In genomic region chr15:80051782-80052181, GRCm38 (mm10) we compare ENCODE assay signal across 13 mouse cellular contexts. TPM values are rescaled to one million over a fixed set of nuclear protein-coding genes. Genes with fewer than 3 reads are reported as not detected.
DNase-seq lines count a peak whose midpoint lies in the region; ATAC-seq and TF ChIP-seq lines count a peak whose summit lies in the region.
"Had no signal": no experiment of that assay in that cellular context is flagged by ENCODE, and none has a peak within 500 bp of the region (broad histone marks: within the 10 kb centered on the region; RNA-seq: fewer than 3 reads in every experiment).

No protein-coding gene starts in this region.

- H3K36me3 ChIP-seq in forebrain, embryonic 15.5 days = no peaks in the 10 kb centered on the region
- H3K36me3 ChIP-seq in forebrain, embryonic 13.5 days (ENCODE audit: poor library complexity, severe bottlenecking) = no peaks in the 10 kb centered on the region
- H3K36me3 ChIP-seq in kidney, postnatal 0 days (ENCODE audit: insufficient read depth, low read length) = no peaks in the 10 kb centered on the region
- H3K36me3 ChIP-seq: embryonic facial prominence, embryonic 12.5 days had no signal

- no peak overlapping the region for H3K9ac ChIP-seq in forebrain, embryonic 15.5 days (replicated peaks)
- H3K9ac ChIP-seq in forebrain, embryonic 13.5 days = no peak overlapping the region
- no peak overlapping the region for H3K9ac ChIP-seq in kidney, postnatal 0 days (ENCODE audit: low read depth, low read length)
- H3K9ac ChIP-seq: embryonic facial prominence, embryonic 12.5 days; forebrain, postnatal 0 days had no signal

- no peaks in the 10 kb centered on the region for H3K4me1 ChIP-seq in forebrain, embryonic 15.5 days
- no peaks in the 10 kb centered on the region for H3K4me1 ChIP-seq in forebrain, embryonic 13.5 days
- no peaks in the 10 kb centered on the region for H3K4me1 ChIP-seq in kidney, postnatal 0 days (replicated peaks; ENCODE audit: insufficient read depth, low read length)
- H3K4me1 ChIP-seq: embryonic facial prominence, embryonic 12.5 days had no signal

- no peak overlapping the region for H3K4me3 ChIP-seq in forebrain, embryonic 15.5 days
- H3K4me3 ChIP-seq in forebrain, embryonic 13.5 days = no peak overlapping the region
- no peak overlapping the region for H3K4me3 ChIP-seq in kidney, postnatal 0 days (replicated peaks; ENCODE audit: low read depth, low read length)
- H3K4me3 ChIP-seq: embryonic facial prominence, embryonic 12.5 days had no signal

- no peak for TF ChIP-seq CTCF in kidney, postnatal 0 days (IDR thresholded peaks at IDR 0.05; ENCODE audit: low read depth)

- ATAC-seq in forebrain, embryonic 15.5 days (replicated peaks) = no peak
- ATAC-seq in forebrain, embryonic 13.5 days = no peak
- no peak; the same call in 1 of the 2 replicates for ATAC-seq in kidney, postnatal 0 days (replicated peaks; ENCODE audit: low FRiP score, low read depth)
- peak; percentile 63 for ATAC-seq in inflammation-experienced regulatory T-cells, adult 6 months
- ATAC-seq in erythroid progenitor cell, adult 5-6 weeks (replicated peaks; ENCODE audit: low FRiP score, poor library complexity, severe bottlenecking) = no peak
- ATAC-seq: forebrain, postnatal 0 days had no signal

- 94% methylated on average over 9 of the region's 9 CpGs for WGBS in forebrain, embryonic 15.5 days
- WGBS in forebrain, embryonic 13.5 days = 87% methylated on average over 9 of the region's 9 CpGs
- 57% methylated on average over 9 of the region's 9 CpGs for WGBS in kidney, postnatal 0 days

- no peak for DNase-seq in kidney, postnatal 0 days (ENCODE audit: low spot score)
- no peak for DNase-seq in kidney, postnatal 4 days
- DNase-seq in thymus, postnatal 0 days (ENCODE audit: low spot score) = peak; percentile 63
- DNase-seq in embryo, embryonic 10.5 days (ENCODE audit: low spot score) = no peak
- DNase-seq: cerebellum, adult 9-10 months; forebrain, postnatal 0 days; kidney, adult 11 months; layer of hippocampus, adult 9-11 months had no signal

- peak overlapping the region; percentile 1; the same call in 1 of the 2 replicates for H3K27ac ChIP-seq in forebrain, embryonic 15.5 days (replicated peaks)
- no peak overlapping the region for H3K27ac ChIP-seq in forebrain, embryonic 13.5 days
- H3K27ac ChIP-seq in kidney, postnatal 0 days = peak overlapping the region; percentile 71
- H3K27ac ChIP-seq: embryonic facial prominence, embryonic 12.5 days had no signal

- no peaks in the 10 kb centered on the region for H3K9me3 ChIP-seq in forebrain, embryonic 15.5 days
- no peaks in the 10 kb centered on the region for H3K9me3 ChIP-seq in forebrain, embryonic 13.5 days (replicated peaks)
- H3K9me3 ChIP-seq in kidney, postnatal 0 days (replicated peaks; ENCODE audit: low read length) = no peaks in the 10 kb centered on the region
- H3K9me3 ChIP-seq: embryonic facial prominence, embryonic 12.5 days had no signal

- no peaks in the 10 kb centered on the region for H3K27me3 ChIP-seq in forebrain, embryonic 15.5 days
- H3K27me3 ChIP-seq in forebrain, embryonic 13.5 days = no peaks in the 10 kb centered on the region
- H3K27me3 ChIP-seq in kidney, postnatal 0 days (ENCODE audit: insufficient read depth, low read length) = no peaks in the 10 kb centered on the region
- H3K27me3 ChIP-seq: embryonic facial prominence, embryonic 12.5 days had no signal

- H3K4me2 ChIP-seq in forebrain, embryonic 15.5 days (replicated peaks) = no peak overlapping the region
- no peak overlapping the region for H3K4me2 ChIP-seq in forebrain, embryonic 13.5 days
- H3K4me2 ChIP-seq in kidney, postnatal 0 days (ENCODE audit: low read length) = no peak overlapping the region
- H3K4me2 ChIP-seq: embryonic facial prominence, embryonic 12.5 days had no signal

RNA-seq across cellular contexts. Expression of gene Pdgfb, which starts 37.0 kb away (rescaled TPM):
- polyA plus RNA-seq in forebrain, embryonic 15.5 days (2015; fragmentation: Nextera tagmentation; extraction: Ambion mirVana) = 3.0 and 3.3 TPM in 2 replicates
- 1.9 and 2.1 TPM in 2 replicates for polyA plus RNA-seq in forebrain, embryonic 13.5 days (2015; fragmentation: Nextera tagmentation; extraction: Ambion mirVana)
- polyA plus RNA-seq in kidney, postnatal 0 days (2015; fragmentation: Nextera tagmentation; extraction: Ambion mirVana) = 6.5 and 6.8 TPM in 2 replicates
- 1 to 10 TPM; 1.4 to 2.1 (median 2.1) TPM for polyA plus RNA-seq in inflammation-experienced regulatory T-cells, adult 6 months (2017; shearing (Covaris generic))
- 2.2 and 2.7 TPM in 2 replicates for polyA plus RNA-seq in thymus, postnatal 0 days (2015; fragmentation: Nextera tagmentation; extraction: Ambion mirVana)
- 1.3 TPM in 1 of 2 replicates, not detected in the other for total RNA-seq in erythroid progenitor cell, adult 5-6 weeks (2015; ENCODE audit: low replicate concordance)
- 1.6 TPM in 1 of 2 replicates, not detected in the other for total RNA-seq in erythroid progenitor cell, adult 5-6 weeks (2017; ENCODE audit: low replicate concordance)

RNA-seq across cellular contexts. Expression of gene Syngr1, which starts 39.4 kb away (rescaled TPM):
- polyA plus RNA-seq in forebrain, embryonic 15.5 days (2015; fragmentation: Nextera tagmentation; extraction: Ambion mirVana) = 40.1 and 44.5 TPM in 2 replicates
- 21.5 and 22.8 TPM in 2 replicates for polyA plus RNA-seq in forebrain, embryonic 13.5 days (2015; fragmentation: Nextera tagmentation; extraction: Ambion mirVana)
- polyA plus RNA-seq in kidney, postnatal 0 days (2015; fragmentation: Nextera tagmentation; extraction: Ambion mirVana) = 21.8 and 24.1 TPM in 2 replicates
- polyA plus RNA-seq in inflammation-experienced regulatory T-cells, adult 6 months (2017; shearing (Covaris generic)) = 1 to 10 TPM in 1 of 3 experiments, under 1 TPM in 1, not detected in 1; 0.77 to 1.7 TPM
- 74.1 and 74.5 TPM in 2 replicates for polyA plus RNA-seq in thymus, postnatal 0 days (2015; fragmentation: Nextera tagmentation; extraction: Ambion mirVana)
- total RNA-seq in erythroid progenitor cell, adult 5-6 weeks (2015; ENCODE audit: low replicate concordance) = 19.1 and 20.1 TPM in 2 replicates
- total RNA-seq in erythroid progenitor cell, adult 5-6 weeks (2017; ENCODE audit: low replicate concordance) = 3.6 and 16.7 TPM in 2 replicates

RNA-seq across cellular contexts. Expression of gene Rpl3, which starts 39.9 kb away (rescaled TPM):
- 641 and 670 TPM in 2 replicates for polyA plus RNA-seq in forebrain, embryonic 15.5 days (2015; fragmentation: Nextera tagmentation; extraction: Ambion mirVana)
- polyA plus RNA-seq in forebrain, embryonic 13.5 days (2015; fragmentation: Nextera tagmentation; extraction: Ambion mirVana) = 733 and 735 TPM in 2 replicates
- 970 and 975 TPM in 2 replicates for polyA plus RNA-seq in kidney, postnatal 0 days (2015; fragmentation: Nextera tagmentation; extraction: Ambion mirVana)
- polyA plus RNA-seq in inflammation-experienced regulatory T-cells, adult 6 months (2017; shearing (Covaris generic)) = 1,000 to 10,000 TPM; 2,844 to 4,969 (median 3,861) TPM
- 1,085 and 1,101 TPM in 2 replicates for polyA plus RNA-seq in thymus, postnatal 0 days (2015; fragmentation: Nextera tagmentation; extraction: Ambion mirVana)
- total RNA-seq in erythroid progenitor cell, adult 5-6 weeks (2015; ENCODE audit: low replicate concordance) = 600 and 647 TPM in 2 replicates
- 701 and 821 TPM in 2 replicates for total RNA-seq in erythroid progenitor cell, adult 5-6 weeks (2017; ENCODE audit: low replicate concordance)
